Mouse (Mus musculus): ENCODE results near the gene Gm21188.
"Not testable (repeated sequence)": the region's sequence is repeated elsewhere in the genome, so short reads cannot be mapped to it uniquely, and the experiment has no call there.

Gm21188 gene

DNA sequence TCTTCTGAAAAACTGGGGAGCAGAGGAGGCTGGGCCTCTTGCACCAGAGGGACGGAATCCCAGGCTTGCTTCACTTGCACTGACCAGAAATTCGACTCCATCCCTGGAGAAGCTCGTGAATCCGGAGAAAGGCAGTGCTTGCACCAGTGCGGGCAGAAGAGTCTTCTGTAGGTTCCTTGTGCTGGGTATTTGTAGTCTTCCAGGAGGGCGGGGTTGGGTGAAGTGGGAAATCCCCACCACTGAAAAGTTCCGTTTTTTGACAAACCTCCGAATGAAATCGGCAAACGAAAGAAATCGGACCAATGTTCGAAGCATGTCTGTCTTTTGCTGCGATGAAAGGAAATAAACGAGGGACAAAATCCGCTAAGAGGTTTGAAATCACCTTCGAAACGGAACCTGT is 25.1 kb downstream of the Gm21188 start, which contains the start of gene Gm36079:
Gene Gm36079 (minus strand): TSS at position 101 of the 400 bp plus-strand sequence.
- DNase-seq (ENCODE audit: low spot score in 2 of 2) = not testable (repeated sequence)

- not testable (repeated sequence) for DNase-seq (ENCODE audit: low spot score in 2 of 2)
These were observed 25.6 kb downstream of the Gm21188 start for GRCm38 (mm10) chr13:120026373-120026772.

- not testable (repeated sequence) for DNase-seq (ENCODE audit: low spot score in 2 of 2)
These were observed 26.4 kb downstream of the Gm21188 start for GRCm38 (mm10) chr13:120025576-120025975.

DNA sequence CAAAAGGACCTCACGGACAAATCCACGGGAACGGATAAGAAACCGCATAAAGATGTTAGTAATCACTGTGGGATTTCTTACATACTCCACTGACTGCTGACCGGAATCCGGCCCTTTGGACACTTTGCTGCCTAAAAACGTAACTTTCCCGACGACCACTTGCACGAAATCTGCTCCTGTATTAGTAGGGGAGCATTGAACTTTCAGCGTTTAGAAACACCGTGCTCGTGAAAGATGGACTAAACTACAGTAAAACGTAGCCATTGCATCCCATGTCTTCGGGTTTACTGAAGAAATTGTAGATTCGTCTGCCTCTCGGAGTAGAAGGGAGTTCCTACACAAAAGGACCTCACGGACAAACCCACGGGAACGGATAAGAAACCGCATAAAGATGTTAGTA is 27.0 kb downstream of the Gm21188 start:
- not testable (repeated sequence) for DNase-seq (ENCODE audit: low spot score in 2 of 2)

- not testable (repeated sequence) for DNase-seq (ENCODE audit: low spot score in 2 of 2)
These were observed 27.4 kb downstream of the Gm21188 start for GRCm38 (mm10) chr13:120024581-120024980.

GRCm38 (mm10) chr13:120021477-120021876 is 30.5 kb downstream of the Gm21188 start:
- not testable (repeated sequence) for DNase-seq (ENCODE audit: low spot score in 2 of 2)

- not testable (repeated sequence) for DNase-seq (ENCODE audit: low spot score in 2 of 2)
These were observed 36.5 kb downstream of the Gm21188 start for GRCm38 (mm10) chr13:120015348-120016007.

GRCm38 (mm10) chr13:120013962-120014361 is 38.0 kb downstream of the Gm21188 start:
- DNase-seq (ENCODE audit: low spot score in 2 of 2) = not testable (repeated sequence)

DNA sequence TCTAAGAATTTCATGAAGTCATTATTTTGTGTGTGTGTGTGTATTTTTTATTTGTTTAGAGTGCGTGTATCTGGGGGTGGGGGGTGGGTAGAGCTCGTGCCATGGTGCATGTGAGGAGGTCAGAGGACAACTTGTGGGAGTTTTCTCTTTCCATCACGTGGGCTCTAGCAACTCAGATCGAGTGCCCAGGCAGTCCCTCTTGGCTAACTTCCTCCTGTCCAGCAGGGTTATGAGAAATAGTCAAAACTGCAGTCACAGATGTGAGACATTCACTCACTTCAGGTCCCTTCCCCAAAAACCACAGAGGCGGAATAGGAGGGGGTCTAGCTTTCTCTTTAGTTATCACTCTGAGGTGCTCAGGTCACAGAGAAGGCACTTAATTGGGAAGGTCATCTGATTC is 38.5 kb downstream of the Gm21188 start:
- not testable (repeated sequence) for DNase-seq (ENCODE audit: low spot score in 2 of 2)

- not testable (repeated sequence) for DNase-seq (ENCODE audit: low spot score in 2 of 2)
These were observed 41.9 kb downstream of the Gm21188 start for GRCm38 (mm10) chr13:120010068-120010467.

DNA sequence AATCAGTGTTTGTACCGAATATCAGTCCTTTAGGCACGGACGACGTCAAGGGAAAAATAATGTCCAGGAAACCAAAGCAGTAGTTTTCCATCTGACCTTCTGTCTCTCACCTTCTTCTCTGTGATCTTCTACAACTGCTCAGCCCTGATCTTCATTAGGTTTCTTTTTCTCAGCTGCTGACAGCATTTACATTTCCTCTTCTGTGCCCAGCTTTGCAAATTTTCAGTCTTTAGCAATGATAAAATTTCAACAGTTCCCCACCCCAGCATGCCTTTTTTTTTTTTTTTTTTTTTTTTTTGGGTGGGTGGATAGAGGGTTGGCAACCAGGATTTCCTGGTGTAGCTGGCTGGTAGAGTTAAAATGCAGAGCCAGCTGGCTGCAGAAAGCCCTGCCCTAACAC is 52.8 kb downstream of the Gm21188 start:
- DNase-seq (ENCODE audit: low spot score in 2 of 2) = not testable (repeated sequence)

DNA sequence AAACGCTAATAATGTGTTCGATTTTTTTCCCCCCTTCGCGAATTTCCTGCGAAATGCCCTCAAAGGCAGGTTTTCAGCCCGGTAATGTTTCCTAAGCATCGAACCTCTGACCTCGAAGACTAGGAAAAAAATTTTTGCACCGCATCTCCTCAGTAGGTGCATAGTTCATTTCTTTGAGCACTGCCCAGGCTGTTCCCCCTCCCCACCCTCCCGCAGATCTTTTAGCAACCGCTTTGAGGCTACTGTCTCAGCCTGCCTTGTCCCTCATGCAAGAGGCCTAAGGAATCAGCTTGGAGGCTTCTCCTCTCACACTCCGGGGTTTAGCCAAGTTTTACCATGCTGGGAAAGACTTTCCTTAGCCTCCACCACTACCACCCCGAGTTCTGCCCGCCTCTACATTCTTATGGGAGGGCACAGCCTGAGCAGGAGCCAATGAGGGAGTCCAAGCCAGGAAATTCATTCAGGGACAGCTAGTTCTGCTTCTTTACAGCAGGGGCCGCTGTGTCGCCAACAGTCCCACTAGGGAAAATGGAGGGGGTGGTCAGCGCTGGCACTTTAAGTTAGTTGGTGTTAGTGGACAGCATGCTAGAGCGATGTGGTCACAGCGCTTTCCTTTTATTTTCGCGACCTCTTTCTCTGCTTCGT is 53.4 kb downstream of the Gm21188 start:
- not testable (repeated sequence) for DNase-seq (ENCODE audit: low spot score in 2 of 2)

DNA sequence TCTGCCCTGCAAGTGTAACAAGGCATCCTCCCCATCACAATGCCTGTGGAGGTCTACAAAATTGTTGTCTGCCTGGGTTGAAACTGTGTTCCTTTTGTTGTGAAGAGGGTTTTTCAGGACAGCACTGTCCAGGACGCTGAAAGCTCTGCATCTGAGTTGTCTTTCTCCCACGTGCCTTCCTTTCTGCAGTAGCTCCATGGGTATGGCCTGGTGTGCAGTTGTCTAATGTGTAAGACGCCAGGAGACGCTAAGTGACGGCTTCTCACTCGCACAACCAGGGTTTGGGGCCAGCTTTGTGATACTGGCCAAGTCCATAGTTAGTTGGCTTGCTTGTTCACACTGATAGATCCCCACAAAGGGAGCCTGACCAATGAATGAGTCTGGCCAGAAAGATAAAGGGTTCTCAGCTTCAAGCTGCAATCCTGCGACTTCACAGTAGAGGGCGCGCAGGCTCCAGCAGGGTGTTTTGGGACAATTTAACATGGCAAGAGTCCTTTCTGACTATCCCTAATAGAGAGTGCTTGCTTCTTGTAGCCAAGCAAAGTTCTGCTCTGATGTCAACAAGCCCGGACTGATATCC is 60.0 kb downstream of the Gm21188 start:
- DNase-seq (ENCODE audit: low spot score in 2 of 2) = not testable (repeated sequence)

DNA sequence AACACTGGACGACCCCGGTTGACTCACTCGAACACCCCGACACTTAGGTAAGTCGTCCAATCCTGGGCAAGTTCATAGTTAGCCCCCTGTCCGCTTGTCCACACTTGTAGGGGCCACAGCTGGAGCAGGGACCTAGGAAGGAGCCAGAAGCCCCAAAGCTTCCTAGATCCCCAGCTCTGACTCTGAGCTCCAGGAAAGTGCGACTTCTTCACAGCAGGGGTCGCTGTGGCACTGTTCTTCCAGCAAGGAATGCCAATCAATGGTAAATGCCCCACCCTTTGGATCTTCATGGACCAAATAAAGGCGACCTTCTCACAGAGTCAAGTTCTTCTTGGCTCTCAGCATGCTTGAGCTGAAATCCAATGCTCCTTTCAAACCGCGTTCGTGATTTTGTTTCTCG is 60.7 kb downstream of the Gm21188 start:
- not testable (repeated sequence) for DNase-seq (ENCODE audit: low spot score in 2 of 2)

All from thymus, postnatal 10 days (tissue).